Mouse (Mus musculus): ENCODE measurements around the gene Tsn.

DNA sequence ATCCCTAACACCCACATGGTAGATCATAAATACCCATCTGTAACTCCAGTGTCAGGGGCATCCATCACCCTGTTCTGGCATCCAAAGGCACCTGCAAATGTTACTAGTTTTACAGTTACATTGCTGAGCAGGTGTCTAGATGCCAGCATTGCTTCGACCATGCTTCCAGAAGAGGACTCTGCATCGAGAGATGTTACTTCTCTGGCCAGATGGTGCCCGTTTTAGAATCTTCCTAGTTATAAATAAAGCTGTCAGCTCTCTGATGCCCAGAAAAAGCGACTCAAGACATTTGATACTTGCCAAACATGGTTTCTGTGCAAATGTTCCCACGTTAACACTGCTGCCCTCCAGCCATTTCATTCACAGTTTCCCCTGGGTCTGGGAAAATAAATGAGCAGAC is 26.4 kb upstream of the Tsn start:
- TF ChIP-seq EP300 (IDR thresholded peaks at IDR 0.05; ENCODE audit: insufficient read depth, low read depth, low read length) (no peak), CTCF (IDR thresholded peaks at IDR 0.05; ENCODE audit: low read depth, low read length) (no peak)

Data from ES-Bruce4 (cell line).